8 mouse cellular contexts compared by ENCODE assay signal in genomic region chr10:94944691-94945205, GRCm38 (mm10). TPM values are rescaled to one million over a fixed set of nuclear protein-coding genes. Genes with fewer than 3 reads are reported as not detected.
DNase-seq lines count a peak whose midpoint lies in the region; ATAC-seq and TF ChIP-seq lines count a peak whose summit lies in the region.

TSS of gene Plxnc1 (minus strand) at chr10:94944835.

- peaks cover 6% of the 10 kb centered on the region for H3K27me3 ChIP-seq in kidney, postnatal 0 days (ENCODE audit: insufficient read depth, low read length)
- H3K27me3 ChIP-seq in liver, embryonic 12.5 days (replicated peaks) = peaks cover 66% of the 10 kb centered on the region
- H3K27me3 ChIP-seq in splenic B cell, adult 2 months (ENCODE audit: control insufficient read depth, insufficient read depth, low read length, poor library complexity, severe bottlenecking) = no peaks in the 10 kb centered on the region

- WGBS in kidney, postnatal 0 days = under 1% methylated on average over 31 of the region's 57 CpGs
- WGBS in liver, embryonic 12.5 days (ENCODE audit: insufficient replicate concordance) = under 1% methylated on average over 40 of the region's 57 CpGs

- H3K9me3 ChIP-seq in kidney, postnatal 0 days (replicated peaks; ENCODE audit: low read length) = no peaks in the 10 kb centered on the region
- H3K9me3 ChIP-seq in liver, embryonic 12.5 days (replicated peaks) = no peaks in the 10 kb centered on the region

- no peak for TF ChIP-seq CTCF in kidney, postnatal 0 days (IDR thresholded peaks at IDR 0.05; ENCODE audit: low read depth)

- H3K4me2 ChIP-seq in kidney, postnatal 0 days (ENCODE audit: low read length) = peak within 1 kb of the TSS; percentile 88
- peak within 1 kb of the TSS; percentile 98 for H3K4me2 ChIP-seq in liver, embryonic 12.5 days

- peak; percentile 9 for DNase-seq in kidney, adult 18-20 months
- no peak for DNase-seq in kidney, adult 11 months
- peak; percentile 79 for DNase-seq in embryo, embryonic 10 days (ENCODE audit: low spot score)
- DNase-seq in heart, adult 8-10 months (ENCODE audit: low spot score) = peak; percentile 26
- peak; percentile 57 for DNase-seq in kidney, postnatal 0 days (ENCODE audit: low spot score)
- DNase-seq in splenic B cell, adult 2 months (ENCODE audit: low read depth, low spot score) = peak; percentile 67

- H3K4me1 ChIP-seq in kidney, postnatal 0 days (replicated peaks; ENCODE audit: insufficient read depth, low read length) = peaks cover 3% of the 10 kb centered on the region; the same call in 1 of the 2 replicates
- H3K4me1 ChIP-seq in liver, embryonic 12.5 days = peaks cover 69% of the 10 kb centered on the region

- no peak within 1 kb of the TSS for H3K27ac ChIP-seq in kidney, postnatal 0 days
- H3K27ac ChIP-seq in liver, embryonic 12.5 days = peak within 1 kb of the TSS; percentile 69; the same call in 1 of the 2 replicates

- peak within 1 kb of the TSS; percentile 54 for H3K9ac ChIP-seq in kidney, postnatal 0 days (ENCODE audit: low read depth, low read length)
- H3K9ac ChIP-seq in liver, embryonic 12.5 days = peak within 1 kb of the TSS; percentile 76

- peak within 1 kb of the TSS; percentile 68 for H3K4me3 ChIP-seq in kidney, postnatal 0 days (replicated peaks; ENCODE audit: low read depth, low read length)
- peak within 1 kb of the TSS; percentile 76 for H3K4me3 ChIP-seq in liver, embryonic 12.5 days

- ATAC-seq in kidney, postnatal 0 days (replicated peaks; ENCODE audit: low FRiP score, low read depth) = peak; percentile 30
- peak; percentile 50 for ATAC-seq in liver, embryonic 12.5 days
- no peak for ATAC-seq in monocyte, adult 5-6 weeks (replicated peaks; ENCODE audit: insufficient number of reproducible peaks, low FRiP score, low TSS enrichment, poor library complexity, severe bottlenecking)

- no peaks in the 10 kb centered on the region for H3K36me3 ChIP-seq in kidney, postnatal 0 days (ENCODE audit: insufficient read depth, low read length)
- H3K36me3 ChIP-seq in liver, embryonic 12.5 days = no peaks in the 10 kb centered on the region
- H3K36me3 ChIP-seq in splenic B cell, adult 2 months (ENCODE audit: control insufficient read depth, insufficient read depth, low read length, poor library complexity, severe bottlenecking) = no peaks in the 10 kb centered on the region

RNA-seq across cellular contexts. Expression of gene Plxnc1, which starts in this region (rescaled TPM):
- total RNA-seq in heart, adult 8-10 months (2022) = 1 to 10 TPM; 1.9 to 2.8 (median 2.3) TPM
- polyA plus RNA-seq in kidney, postnatal 0 days (2015; fragmentation: Nextera tagmentation; extraction: Ambion mirVana) = 0.94 and 1.3 TPM in 2 replicates
- 3.9 and 4.4 TPM in 2 replicates for polyA plus RNA-seq in liver, embryonic 12.5 days (2016; fragmentation: Nextera tagmentation; extraction: Ambion mirVana)
- 16.6 to 34.4 TPM (median 24.1 TPM) in 3 replicates for total RNA-seq in monocyte, adult 5-6 weeks (2017)
